Mouse (Mus musculus): ENCODE measurements around the gene Nfix. TPM values are rescaled to one million over a fixed set of nuclear protein-coding genes. Genes with fewer than 3 reads are reported as not detected.
A peak's percentile ranks its signal among the peaks of the same experiment; 100 is the strongest.

Nfix gene
- polyA plus RNA-seq, 1 experiment from 2014 or later = 28.7 TPM

DNA sequence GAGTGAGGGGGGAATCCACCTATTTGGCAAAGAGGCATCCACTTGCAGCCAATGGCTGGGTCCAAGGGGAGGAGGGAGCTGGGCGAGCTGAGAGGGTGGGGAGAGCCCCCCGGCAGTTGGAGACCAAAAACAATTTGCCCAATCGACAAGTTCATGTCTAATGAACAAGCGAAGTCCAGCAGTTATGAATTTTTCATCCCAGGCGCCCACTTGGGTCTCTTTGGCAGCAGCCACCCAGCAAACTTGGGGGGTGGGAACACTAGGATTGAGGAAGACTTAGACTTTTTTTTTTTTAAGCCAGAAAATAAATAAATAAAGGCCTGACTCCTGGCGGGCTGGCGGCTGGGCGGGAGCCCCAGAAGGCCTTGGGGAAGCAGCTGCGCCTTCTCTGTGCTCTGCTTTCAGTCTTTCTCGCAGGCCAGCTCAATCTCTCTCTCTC, 25.7 kb downstream of the Nfix start:
- peaks cover 83% of the 10 kb centered on the region for H3K4me1 ChIP-seq (replicated peaks)
- peak; percentile 73 for ATAC-seq (ENCODE audit: low read depth)
- H3K27me3 ChIP-seq = peaks cover 90% of the 10 kb centered on the region
- H3K9ac ChIP-seq = no peak overlapping the region
- WGBS = 3% methylated on average over 10 of the region's 10 CpGs
- no peaks in the 10 kb centered on the region for H3K36me3 ChIP-seq
- peak overlapping the region; percentile 31; the same call in 1 of the 2 replicates for H3K4me3 ChIP-seq
- peak overlapping the region; percentile 93 for H3K27ac ChIP-seq (replicated peaks)
- peak overlapping the region; percentile 55 for H3K4me2 ChIP-seq
- no peaks in the 10 kb centered on the region for H3K9me3 ChIP-seq

DNA sequence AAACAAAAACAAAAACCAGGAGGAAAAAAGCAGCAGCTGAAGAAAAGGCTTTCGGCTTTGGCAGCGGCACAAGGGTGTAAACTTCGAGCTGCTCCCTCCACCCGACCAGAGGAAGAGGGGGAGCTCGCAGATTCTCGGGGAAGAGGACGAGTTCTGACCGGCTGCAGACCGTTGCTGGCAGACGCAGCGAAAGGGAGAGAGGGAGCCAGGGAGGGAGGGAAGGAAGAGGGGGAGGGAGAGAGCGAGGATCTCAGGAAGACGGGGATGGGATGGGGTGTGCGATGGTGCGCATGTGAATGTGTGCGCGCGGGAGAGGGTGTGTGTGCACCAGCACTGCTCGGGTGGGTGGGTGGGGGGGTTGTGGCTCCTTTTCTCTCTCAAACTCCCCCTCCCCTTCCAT, 26.3 kb downstream of the Nfix start:
- Histone ChIP-seq H3K27ac (replicated peaks) (peak overlapping the region; percentile 93), H3K9me3 (no peaks in the 10 kb centered on the region), H3K36me3 (no peaks in the 10 kb centered on the region), H3K4me1 (replicated peaks) (peaks cover 77% of the 10 kb centered on the region), H3K9ac (peak overlapping the region; percentile 66), H3K4me2 (peak overlapping the region; percentile 55), H3K4me3 (peak overlapping the region; percentile 31), H3K27me3 (peaks cover 90% of the 10 kb centered on the region)
- WGBS = under 1% methylated on average over 19 of the region's 19 CpGs
- ATAC-seq (ENCODE audit: low read depth) = peak; percentile 86

DNA sequence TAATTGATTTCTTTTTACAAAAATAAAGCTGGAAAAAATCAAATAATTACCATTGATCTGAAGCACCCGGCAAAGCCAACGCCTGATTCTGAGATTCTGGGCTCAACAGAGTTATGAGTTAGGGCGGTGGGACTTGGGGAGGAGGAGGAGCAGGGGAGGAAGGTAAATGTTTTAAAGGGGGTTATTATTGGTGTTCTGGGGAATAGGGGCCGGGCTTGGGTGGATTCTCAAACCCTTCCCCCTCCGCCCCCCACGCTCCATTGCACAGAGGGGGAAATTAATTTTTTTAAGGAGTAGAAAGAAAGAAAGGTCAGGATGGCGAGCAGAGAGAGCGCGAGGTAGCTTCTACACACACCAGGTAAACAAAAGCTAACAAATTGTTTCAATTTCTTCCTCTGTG, 26.8 kb downstream of the Nfix start:
- Histone ChIP-seq H3K9me3 (no peaks in the 10 kb centered on the region), H3K4me1 (replicated peaks) (peaks cover 71% of the 10 kb centered on the region), H3K27ac (replicated peaks) (peak overlapping the region; percentile 93), H3K36me3 (no peaks in the 10 kb centered on the region), H3K27me3 (peaks cover 90% of the 10 kb centered on the region), H3K4me3 (peak overlapping the region; percentile 31), H3K4me2 (peak overlapping the region; percentile 55), H3K9ac (peak overlapping the region; percentile 66)
- ATAC-seq (ENCODE audit: low read depth) = no peak
- WGBS = under 1% methylated on average over 9 of the region's 9 CpGs

GRCm38 (mm10) chr8:84772628-84773027, 27.5 kb downstream of the Nfix start:
- peak overlapping the region; percentile 66 for H3K9ac ChIP-seq
- peak overlapping the region; percentile 55 for H3K4me2 ChIP-seq
- peaks cover 69% of the 10 kb centered on the region for H3K4me1 ChIP-seq (replicated peaks)
- peak overlapping the region; percentile 31 for H3K4me3 ChIP-seq
- H3K27ac ChIP-seq (replicated peaks) = no peak overlapping the region
- no peaks in the 10 kb centered on the region for H3K9me3 ChIP-seq
- ATAC-seq (ENCODE audit: low read depth) = no peak
- WGBS = 3% methylated on average over 3 of the region's 3 CpGs
- H3K36me3 ChIP-seq = no peaks in the 10 kb centered on the region
- H3K27me3 ChIP-seq = peaks cover 90% of the 10 kb centered on the region

DNA sequence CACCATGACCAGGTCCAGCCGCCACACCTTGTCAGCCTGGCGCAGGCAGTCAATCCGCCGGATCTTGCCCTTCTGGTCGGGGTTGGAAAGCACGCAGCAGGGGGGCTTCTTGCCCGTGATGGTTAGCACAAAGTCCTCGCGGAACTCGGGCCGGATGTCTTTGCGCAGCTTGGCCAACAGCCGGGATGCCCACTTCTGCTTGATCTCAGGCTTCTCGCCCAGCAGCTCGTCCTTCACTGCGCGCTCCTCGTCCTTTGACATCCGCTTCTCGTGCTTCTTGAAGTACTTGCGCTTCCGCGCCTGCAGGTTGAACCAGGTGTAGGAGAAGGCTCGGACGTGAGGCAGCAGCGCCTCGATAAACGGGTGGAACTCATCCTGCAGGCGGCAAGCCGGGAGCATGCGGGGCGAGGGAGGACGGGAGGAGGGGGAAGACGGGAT, 28.2 kb downstream of the Nfix start:
- peaks cover 76% of the 10 kb centered on the region for H3K4me1 ChIP-seq (replicated peaks)
- H3K4me2 ChIP-seq = peak overlapping the region; percentile 55
- H3K27me3 ChIP-seq = peaks cover 90% of the 10 kb centered on the region
- ATAC-seq (ENCODE audit: low read depth) = no peak
- no peaks in the 10 kb centered on the region for H3K9me3 ChIP-seq
- H3K27ac ChIP-seq (replicated peaks) = peak overlapping the region; percentile 42; the same call in 1 of the 2 replicates
- peak overlapping the region; percentile 61 for H3K9ac ChIP-seq
- H3K4me3 ChIP-seq = peak overlapping the region; percentile 31
- H3K36me3 ChIP-seq = no peaks in the 10 kb centered on the region
- 4% methylated on average over 34 of the region's 34 CpGs for WGBS

DNA sequence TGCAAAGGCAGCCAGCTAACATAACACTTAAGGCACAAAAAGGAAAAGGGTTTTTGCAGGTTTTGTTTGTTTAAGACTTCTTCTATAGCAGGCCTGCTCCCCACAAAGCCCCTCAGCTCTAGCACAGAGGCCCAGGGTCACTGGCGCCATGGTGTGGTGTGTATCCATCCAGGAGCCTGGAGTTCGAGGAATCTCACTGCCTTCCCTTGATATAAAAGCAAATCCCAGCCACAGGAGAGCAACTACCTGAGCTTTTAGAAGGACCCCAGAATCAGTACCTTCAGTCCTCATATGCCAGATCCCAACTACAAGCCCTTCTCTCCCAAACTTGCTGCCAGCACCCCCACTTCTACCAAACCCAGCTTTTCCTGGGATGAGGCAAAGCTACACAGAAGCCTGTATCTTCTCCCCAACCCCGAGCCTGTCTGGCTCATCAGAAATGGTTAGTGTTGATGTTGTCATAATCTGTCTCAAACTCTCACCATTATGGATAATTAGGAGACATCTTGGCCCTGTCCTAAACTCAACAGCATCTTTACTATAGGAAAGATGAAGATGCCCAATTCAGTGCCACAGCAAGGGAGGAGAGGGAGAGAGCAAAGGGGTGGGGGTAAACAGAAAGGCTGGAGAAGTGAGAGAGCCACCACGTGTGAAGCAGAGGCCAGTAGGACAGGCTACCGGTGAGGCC, 29.0 kb downstream of the Nfix start:
- H3K27ac ChIP-seq (replicated peaks) = no peak overlapping the region
- no peak for ATAC-seq (ENCODE audit: low read depth)
- H3K4me3 ChIP-seq = peak overlapping the region; percentile 31
- H3K27me3 ChIP-seq = peaks cover 90% of the 10 kb centered on the region
- H3K36me3 ChIP-seq = no peaks in the 10 kb centered on the region
- peak overlapping the region; percentile 55 for H3K4me2 ChIP-seq
- peaks cover 78% of the 10 kb centered on the region for H3K4me1 ChIP-seq (replicated peaks)
- H3K9ac ChIP-seq = peak overlapping the region; percentile 61
- 29% methylated on average over 5 of the region's 5 CpGs for WGBS
- H3K9me3 ChIP-seq = no peaks in the 10 kb centered on the region

DNA sequence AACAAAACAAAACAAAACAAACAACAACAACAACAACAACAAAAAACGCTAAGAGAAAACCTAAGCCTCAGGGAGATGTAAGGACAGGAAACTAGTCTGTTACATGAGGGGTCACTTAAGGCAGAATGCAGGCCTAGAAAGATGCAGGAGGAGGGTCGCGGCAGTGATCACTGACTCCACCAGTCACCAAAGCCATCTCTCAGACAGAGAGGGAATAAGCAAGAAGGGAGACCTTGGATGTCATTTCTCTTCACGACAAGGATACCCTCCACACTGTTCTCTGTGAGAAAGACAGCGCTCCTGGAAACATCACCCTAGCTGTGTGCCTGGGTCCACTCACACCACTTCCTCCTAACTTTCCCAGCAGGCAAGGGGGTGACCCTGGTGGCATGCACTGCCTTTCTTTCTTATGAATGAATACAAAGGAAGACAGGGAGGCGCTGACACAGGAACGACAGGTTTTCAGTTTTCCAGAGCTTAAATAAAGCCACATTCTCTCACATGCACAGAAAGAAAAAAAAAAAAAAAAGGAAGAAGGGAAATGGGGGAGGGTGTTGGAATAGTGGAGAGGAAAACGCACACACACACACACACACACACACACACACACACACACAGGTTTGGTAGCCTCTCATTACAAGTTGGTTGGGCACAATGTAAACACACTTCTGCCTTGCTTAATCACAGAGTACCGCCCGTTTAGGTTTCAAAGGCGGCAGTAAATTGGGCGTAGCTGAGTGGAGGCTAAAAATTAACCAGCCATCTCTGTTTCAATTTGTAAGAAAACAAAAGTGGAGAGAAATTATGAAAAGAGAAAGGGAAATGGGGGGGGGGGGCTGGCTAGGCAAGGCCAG, 29.8 kb downstream of the Nfix start:
- H3K27ac ChIP-seq (replicated peaks) = no peak overlapping the region
- no peaks in the 10 kb centered on the region for H3K36me3 ChIP-seq
- H3K27me3 ChIP-seq = peaks cover 88% of the 10 kb centered on the region
- peak overlapping the region; percentile 54 for H3K9ac ChIP-seq
- peaks cover 78% of the 10 kb centered on the region for H3K4me1 ChIP-seq (replicated peaks)
- no peak for ATAC-seq (ENCODE audit: low read depth)
- peak overlapping the region; percentile 55 for H3K4me2 ChIP-seq
- H3K9me3 ChIP-seq = no peaks in the 10 kb centered on the region
- peak overlapping the region; percentile 31 for H3K4me3 ChIP-seq
- 33% methylated on average over 12 of the region's 12 CpGs for WGBS

DNA sequence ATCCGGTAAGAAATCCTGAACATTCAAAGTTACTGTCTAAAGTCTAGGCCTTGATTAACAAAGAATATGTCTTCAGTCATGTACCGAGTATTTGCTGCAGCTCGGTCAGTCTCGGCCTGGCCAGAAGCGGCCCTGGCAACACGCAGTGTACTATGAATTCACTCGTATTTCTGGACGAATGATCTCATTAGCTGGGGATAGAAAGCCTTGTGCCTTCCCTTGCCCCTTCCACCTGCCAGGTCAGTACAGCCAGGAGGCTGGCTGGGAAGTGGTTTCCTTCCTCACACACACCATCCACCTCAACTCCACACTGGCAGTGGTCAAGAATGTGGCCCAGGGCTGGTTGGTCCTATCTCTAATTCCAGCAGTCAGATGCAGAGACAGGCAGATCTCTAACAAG, 30.8 kb downstream of the Nfix start:
- H3K27me3 ChIP-seq = peaks cover 89% of the 10 kb centered on the region
- no peak overlapping the region for H3K27ac ChIP-seq (replicated peaks)
- no peak overlapping the region for H3K9ac ChIP-seq
- H3K4me3 ChIP-seq = 0 out of 2 replicates have a peak overlapping the region, but pooled peaks have one; percentile 0
- no peak for ATAC-seq (ENCODE audit: low read depth)
- H3K36me3 ChIP-seq = no peaks in the 10 kb centered on the region
- 80% methylated on average over 8 of the region's 8 CpGs for WGBS
- peak overlapping the region; percentile 55 for H3K4me2 ChIP-seq
- no peaks in the 10 kb centered on the region for H3K9me3 ChIP-seq
- H3K4me1 ChIP-seq (replicated peaks) = peaks cover 78% of the 10 kb centered on the region

DNA sequence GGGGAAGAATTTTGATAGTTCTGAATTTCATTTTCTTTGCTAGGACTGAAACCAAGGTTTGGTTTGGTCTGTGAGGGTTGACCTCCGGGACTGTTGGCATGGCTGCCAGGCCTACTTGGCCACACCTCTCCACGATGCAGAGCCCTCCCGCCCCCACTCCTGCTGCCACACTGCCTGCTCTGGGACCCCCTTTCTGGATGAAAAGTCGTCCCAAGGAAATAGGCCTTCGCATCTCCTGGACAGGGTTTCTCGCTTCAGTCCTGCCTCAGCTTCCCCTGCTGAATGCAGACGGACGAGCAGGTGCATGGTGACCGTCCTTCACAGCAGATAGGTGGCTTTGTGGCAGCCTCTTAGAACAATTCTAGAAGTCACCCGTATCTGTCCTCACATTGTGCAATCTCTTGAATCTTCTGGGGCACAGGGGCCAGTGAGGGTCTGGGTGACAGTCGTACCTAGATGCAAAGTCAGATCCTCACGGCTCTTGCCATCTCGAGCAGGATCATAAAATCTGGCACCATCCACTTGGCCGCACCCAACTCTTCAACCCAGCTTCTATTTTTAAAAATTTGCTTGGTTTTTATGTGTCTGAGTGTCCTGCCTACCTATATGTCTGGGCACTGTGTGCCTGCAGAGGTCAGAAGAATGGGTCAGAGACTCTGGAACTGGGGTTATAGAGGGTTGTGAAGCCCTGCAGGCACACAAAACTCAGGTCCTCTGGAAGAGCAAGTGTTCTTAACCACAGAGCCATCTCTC, 31.6 kb downstream of the Nfix start:
- no peak overlapping the region for H3K4me3 ChIP-seq
- no peak overlapping the region for H3K27ac ChIP-seq (replicated peaks)
- H3K9me3 ChIP-seq = no peaks in the 10 kb centered on the region
- 0 out of 2 replicates have a peak overlapping the region, but pooled peaks have one; percentile 55 for H3K4me2 ChIP-seq
- H3K9ac ChIP-seq = no peak overlapping the region
- ATAC-seq (ENCODE audit: low read depth) = no peak
- no peaks in the 10 kb centered on the region for H3K36me3 ChIP-seq
- H3K27me3 ChIP-seq = peaks cover 96% of the 10 kb centered on the region
- H3K4me1 ChIP-seq (replicated peaks) = peaks cover 72% of the 10 kb centered on the region
- 85% methylated on average over 14 of the region's 14 CpGs for WGBS

DNA sequence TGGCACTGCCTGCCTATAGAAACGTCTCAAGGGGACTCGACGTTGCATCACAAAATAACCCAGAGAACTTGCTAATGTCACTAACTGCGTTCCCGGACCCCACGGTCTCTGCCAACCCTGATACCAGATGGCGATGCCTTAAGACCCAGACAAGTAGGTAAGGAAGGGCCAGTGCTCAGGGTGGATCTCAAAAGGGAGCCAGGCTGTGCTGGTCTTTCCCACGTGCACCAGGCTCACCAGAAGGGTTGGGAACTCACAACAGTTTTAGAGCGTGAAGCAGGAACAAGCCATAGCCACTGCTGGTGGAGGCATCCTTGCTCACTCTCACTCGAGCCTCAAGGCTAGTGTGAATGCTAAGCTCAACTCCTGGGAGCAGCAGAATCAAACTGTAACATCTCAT, 32.9 kb downstream of the Nfix start:
- H3K4me2 ChIP-seq = no peak overlapping the region
- no peak for ATAC-seq (ENCODE audit: low read depth)
- no peak overlapping the region for H3K27ac ChIP-seq (replicated peaks)
- H3K36me3 ChIP-seq = no peaks in the 10 kb centered on the region
- no peak overlapping the region for H3K4me3 ChIP-seq
- H3K9me3 ChIP-seq = no peaks in the 10 kb centered on the region
- peaks cover 98% of the 10 kb centered on the region for H3K27me3 ChIP-seq
- H3K9ac ChIP-seq = no peak overlapping the region; the same call in 1 of the 2 replicates
- peaks cover 59% of the 10 kb centered on the region for H3K4me1 ChIP-seq (replicated peaks)
- 83% methylated on average over 10 of the region's 10 CpGs for WGBS

- Histone ChIP-seq H3K4me1 (replicated peaks) (peaks cover 53% of the 10 kb centered on the region), H3K4me2 (peak overlapping the region; percentile 28; the same call in 1 of the 2 replicates), H3K9me3 (no peaks in the 10 kb centered on the region), H3K27ac (replicated peaks) (peak overlapping the region; percentile 57; the same call in 1 of the 2 replicates), H3K27me3 (peaks cover 98% of the 10 kb centered on the region), H3K36me3 (no peaks in the 10 kb centered on the region), H3K4me3 (no peak overlapping the region), H3K9ac (no peak overlapping the region)
- peak; percentile 7; the same call in 1 of the 2 replicates for ATAC-seq (ENCODE audit: low read depth)
- 44% methylated on average over 9 of the region's 9 CpGs for WGBS
Observed at GRCm38 (mm10) chr8:84766422-84766821, 33.7 kb downstream of the Nfix start.

Data from neural tube, embryonic 13.5 days (tissue).